Mouse (Mus musculus) gastrocnemius, adult 2 months (tissue): ENCODE results near the gene Abcg2. TPM values are rescaled to one million over a fixed set of nuclear protein-coding genes. Genes with fewer than 3 reads are reported as not detected.

Experiments used
- DNase-seq: peaks from one replicate; pipeline ENCODE4 v3.0.0; 2022
- H3K27ac ChIP-seq: fragments of 200-600 bp; 2 replicates; pipeline ENCODE4 v1.8.1; 2022; ENCODE audit warnings: mild to moderate bottlenecking
- H3K4me3 ChIP-seq: fragments of 200-600 bp; 2 replicates; pipeline ENCODE4 v1.8.1; 2022; ENCODE audit warnings: mild to moderate bottlenecking, moderate library complexity
- CTCF ChIP-seq: fragments of 200-600 bp; IDR thresholded peaks from 2 replicates; pipeline ENCODE4 v1.8.1; 2022; ENCODE audit warnings: antibody characterized with exemption, mild to moderate bottlenecking, moderate library complexity
- intact Hi-C: fragments of 180-260 bp; cut with DNase I; formaldehyde crosslinking; loops from one replicate; pipeline ENCODE4 v1.15.1; 2025
- total RNA-seq, 2 experiments: library from RNA; stranded (reverse); gene quantifications; 2 replicates each; pipeline ENCODE4 v1.2.3; 2021

Abcg2 gene
- total RNA-seq, 2 experiments from 2014 or later = 16.5 to 16.9 TPM

GRCm38 (mm10) chr6:58735090-58735489, 150.8 kb downstream of the Abcg2 start:
- DNase-seq = no peak
- intact Hi-C loops = no loop called here
- TF ChIP-seq CTCF = no peak
- no peak overlapping the region for H3K4me3 ChIP-seq
- no peak overlapping the region for H3K27ac ChIP-seq

Other genes starting within 250 kb of the Abcg2 start
- not detected for gene Vmn1r30, start 141.1 kb upstream of the Abcg2 start, total RNA-seq
- not detected for gene Vmn1r31, start 109.2 kb upstream of the Abcg2 start, total RNA-seq
- gene Herc3, start 246.9 kb downstream of the Abcg2 start, total RNA-seq = 10 to 100 TPM; 26.8 to 65.5 TPM